Mouse (Mus musculus) heart, embryonic 14.5 days (tissue): Measurements from ENCODE around the gene Pibf1. TPM values are rescaled to one million over a fixed set of nuclear protein-coding genes. Genes with fewer than 3 reads are reported as not detected.

Source experiments
- ATAC-seq: fragments of 200-750 bp; cut with Nextera tagmentation; 2 replicates; pipeline ENCODE4 v1.8.0; 2017; ENCODE audit warnings: low read depth, moderate TSS enrichment; ENCODE audit not compliant: insufficient number of reproducible peaks, insufficient read depth, low FRiP score
- H3K27ac ChIP-seq, 2 experiments: fragments of 200-500 bp in 1 of 2; fragments of 300-500 bp in 1 of 2; sonication (generic) in 1 of 2; replicated peaks in 1 of 2; 2 replicates each; pipeline ENCODE4 v1.5.1; 2012 to 2014; ENCODE audit warnings: low read depth in 2 of 2, low read length in 2 of 2, control low read depth in 1 of 2, mild to moderate bottlenecking in 1 of 2, mixed read lengths in 1 of 2; ENCODE audit not compliant: control insufficient read depth in 1 of 2, insufficient read depth in 1 of 2
- H3K27me3 ChIP-seq: fragments of 300-500 bp; sonication (generic); 2 replicates; pipeline ENCODE4 v1.6.1; 2014; ENCODE audit warnings: mild to moderate bottlenecking, low read length, control low read depth; ENCODE audit not compliant: control insufficient read depth, insufficient read depth
- H3K36me3 ChIP-seq: fragments of 300-500 bp; sonication (generic); 2 replicates; pipeline ENCODE4 v1.6.1; 2014; ENCODE audit warnings: mild to moderate bottlenecking, control low read depth, low read length, mixed read lengths; ENCODE audit not compliant: control insufficient read depth, insufficient read depth
- H3K4me1 ChIP-seq, 2 experiments: fragments of 200-500 bp in 1 of 2; fragments of 300-500 bp in 1 of 2; sonication (generic) in 1 of 2; 2 replicates each; pipeline ENCODE4 v1.6.1; 2012 to 2014; ENCODE audit warnings: low read length in 2 of 2, control low read depth in 1 of 2, mixed read lengths in 1 of 2; ENCODE audit not compliant: control insufficient read depth in 2 of 2, insufficient read depth in 2 of 2
- H3K4me2 ChIP-seq: fragments of 300-500 bp; sonication (generic); 2 replicates; pipeline ENCODE4 v1.6.1; 2014; ENCODE audit warnings: mild to moderate bottlenecking, low read length
- H3K4me3 ChIP-seq, 2 experiments: fragments of 200-500 bp in 1 of 2; fragments of 300-500 bp in 1 of 2; sonication (generic) in 1 of 2; 2 replicates each; pipeline ENCODE4 v1.5.1; 2012 to 2014; ENCODE audit warnings: low read length in 2 of 2, mild to moderate bottlenecking in 2 of 2, control low read depth in 1 of 2, low read depth in 1 of 2, moderate library complexity in 1 of 2; ENCODE audit not compliant: control insufficient read depth in 1 of 2, insufficient read depth in 1 of 2
- H3K9ac ChIP-seq: fragments of 300-500 bp; sonication (generic); 2 replicates; pipeline ENCODE4 v1.6.1; 2014; ENCODE audit warnings: mild to moderate bottlenecking, low read length
- H3K9me3 ChIP-seq: fragments of 300-500 bp; sonication (generic); 2 replicates; pipeline ENCODE4 v1.6.1; 2016; ENCODE audit warnings: low read length, control low read depth; ENCODE audit not compliant: control insufficient read depth
- whole genome bisulfite sequencing: fragments of 180-500 bp; shearing (Covaris S2); extraction: QIAGEN DNeasy Blood & Tissue Kit; methylation state at CpG from one replicate; pipeline ENCODE4 v1.1.7; 2014; 5-methylcytosine and 5-hydroxymethylcytosine counted together
- polyA plus RNA-seq: library from polyadenylated mRNA; unstranded; fragments of >200 nt; fragmentation: Nextera tagmentation; extraction: Ambion mirVana; gene quantifications from 2 replicates; pipeline ENCODE4 v1.2.1, GENCODE M21; 2014

Pibf1 gene
- polyA plus RNA-seq, 1 experiment from 2014 or later: 17.0 TPM

DNA sequence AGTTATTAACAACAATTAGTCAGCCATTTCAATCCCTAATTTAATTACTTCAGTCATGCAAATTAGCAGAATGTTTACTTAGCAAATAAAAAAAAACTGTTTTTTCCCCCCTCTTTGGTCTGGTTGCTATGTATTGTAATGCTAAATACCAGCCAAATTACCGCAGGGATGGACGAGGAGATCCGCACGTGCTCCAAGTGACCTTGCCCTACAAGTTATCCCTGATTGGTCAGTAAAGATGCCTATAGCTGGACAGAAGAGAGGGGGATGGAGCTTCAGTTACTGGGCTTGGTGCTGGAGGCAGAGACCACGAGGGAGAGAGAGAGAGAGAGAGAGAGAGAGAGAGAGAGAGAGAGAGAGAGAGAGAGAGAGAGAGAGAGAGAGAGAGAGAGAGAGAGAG is 167.5 kb downstream of the Pibf1 start:
- 74% methylated on average over 5 of the region's 5 CpGs for WGBS
- Histone ChIP-seq H3K4me2 (no peak overlapping the region), H3K27ac (no peak overlapping the region), H3K4me3 (no peak overlapping the region), H3K9ac (no peak overlapping the region), H3K27me3 (no peaks in the 10 kb centered on the region), H3K4me1 (peaks cover 7 to 9% of the 10 kb centered on the region in 2 experiments; a peak in 2 of 4 replicates), H3K9me3 (no peaks in the 10 kb centered on the region), H3K36me3 (no peaks in the 10 kb centered on the region)
- ATAC-seq: no peak

DNA sequence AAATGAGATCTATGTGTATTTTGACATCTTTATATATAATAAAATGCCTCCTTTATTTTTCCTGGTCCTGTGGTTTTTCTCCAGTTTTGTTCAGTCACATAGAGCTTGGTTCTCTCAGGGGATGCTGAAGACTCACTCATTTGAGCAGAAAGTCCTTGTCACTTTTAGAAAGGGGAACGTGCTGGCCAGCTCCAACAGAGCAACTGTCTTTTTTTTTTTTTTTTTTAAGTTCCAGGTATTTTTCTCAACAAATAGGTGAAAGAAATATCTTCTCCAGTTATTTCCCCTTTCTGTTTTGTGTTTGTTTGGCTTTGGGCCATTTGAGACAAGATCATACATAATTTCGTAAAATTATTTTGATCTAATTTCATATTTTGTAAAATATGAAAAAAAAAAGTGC is 174.8 kb downstream of the Pibf1 start:
- Histone ChIP-seq H3K27ac (no peak overlapping the region), H3K9ac (no peak overlapping the region), H3K27me3 (no peaks in the 10 kb centered on the region), H3K4me1 (0 out of 4 replicates have a peak, but pooled peaks cover 0 to 3% of the 10 kb centered on the region in 2 experiments), H3K9me3 (no peaks in the 10 kb centered on the region), H3K36me3 (no peaks in the 10 kb centered on the region), H3K4me3 (no peak overlapping the region), H3K4me2 (no peak overlapping the region)
- ATAC-seq: no peak
- WGBS: 69% methylated on average over 2 of the region's 2 CpGs

DNA sequence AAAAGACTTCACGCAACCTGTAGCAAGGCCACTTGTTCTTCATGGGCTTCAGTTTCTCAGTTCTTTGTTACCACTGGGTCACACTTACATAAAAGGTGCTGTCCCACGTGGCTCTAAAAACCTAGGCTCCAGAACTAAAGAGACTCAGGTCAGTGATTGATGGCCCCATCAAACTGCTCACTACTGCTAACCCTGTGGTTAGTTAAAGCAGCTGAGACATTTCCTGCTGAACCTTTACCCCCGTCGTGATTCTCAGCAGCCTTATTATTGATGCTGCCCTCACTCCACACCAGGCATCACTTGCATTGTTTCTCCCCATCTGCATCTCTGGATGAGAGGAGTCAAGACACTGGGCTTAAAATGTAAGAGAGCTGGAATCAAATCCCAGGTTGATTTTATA is 176.6 kb downstream of the Pibf1 start:
- Histone ChIP-seq H3K27ac (no peak overlapping the region), H3K36me3 (no peaks in the 10 kb centered on the region), H3K9me3 (no peaks in the 10 kb centered on the region), H3K27me3 (no peaks in the 10 kb centered on the region), H3K4me2 (no peak overlapping the region), H3K4me3 (no peak overlapping the region), H3K9ac (no peak overlapping the region), H3K4me1 (0 out of 4 replicates have a peak, but pooled peaks cover 0 to 3% of the 10 kb centered on the region in 2 experiments)
- ATAC-seq: no peak
- 52% methylated on average over 4 of the region's 4 CpGs for WGBS

DNA sequence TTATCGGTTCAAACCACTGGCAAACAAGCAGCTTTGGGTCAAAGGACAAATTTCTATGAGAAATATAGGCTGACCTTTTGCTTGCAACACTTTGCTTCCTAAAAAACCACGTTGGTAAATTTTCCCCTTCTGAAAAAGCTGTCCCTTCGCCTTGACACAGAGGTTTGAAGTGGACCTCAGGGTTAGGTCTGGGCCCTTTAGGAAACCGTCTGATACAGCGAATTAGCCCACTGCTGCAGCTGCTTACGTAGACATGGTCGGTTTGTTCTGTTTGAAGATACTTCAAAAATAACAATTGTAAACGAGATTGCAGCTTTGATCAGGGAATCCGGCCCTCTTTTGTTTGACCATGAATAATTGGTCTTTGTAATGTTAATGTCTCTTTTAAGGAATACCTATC is 179.1 kb downstream of the Pibf1 start:
- H3K27me3 ChIP-seq: no peaks in the 10 kb centered on the region
- no peak overlapping the region for H3K27ac ChIP-seq
- no peak overlapping the region for H3K4me3 ChIP-seq
- 60% methylated on average over 9 of the region's 9 CpGs for WGBS
- H3K9me3 ChIP-seq: no peaks in the 10 kb centered on the region
- no peak for ATAC-seq
- no peak overlapping the region for H3K4me2 ChIP-seq
- no peaks in the 10 kb centered on the region for H3K36me3 ChIP-seq
- H3K9ac ChIP-seq: no peak overlapping the region
- 0 out of 4 replicates have a peak, but pooled peaks cover 0 to 3% of the 10 kb centered on the region in 2 experiments for H3K4me1 ChIP-seq

DNA sequence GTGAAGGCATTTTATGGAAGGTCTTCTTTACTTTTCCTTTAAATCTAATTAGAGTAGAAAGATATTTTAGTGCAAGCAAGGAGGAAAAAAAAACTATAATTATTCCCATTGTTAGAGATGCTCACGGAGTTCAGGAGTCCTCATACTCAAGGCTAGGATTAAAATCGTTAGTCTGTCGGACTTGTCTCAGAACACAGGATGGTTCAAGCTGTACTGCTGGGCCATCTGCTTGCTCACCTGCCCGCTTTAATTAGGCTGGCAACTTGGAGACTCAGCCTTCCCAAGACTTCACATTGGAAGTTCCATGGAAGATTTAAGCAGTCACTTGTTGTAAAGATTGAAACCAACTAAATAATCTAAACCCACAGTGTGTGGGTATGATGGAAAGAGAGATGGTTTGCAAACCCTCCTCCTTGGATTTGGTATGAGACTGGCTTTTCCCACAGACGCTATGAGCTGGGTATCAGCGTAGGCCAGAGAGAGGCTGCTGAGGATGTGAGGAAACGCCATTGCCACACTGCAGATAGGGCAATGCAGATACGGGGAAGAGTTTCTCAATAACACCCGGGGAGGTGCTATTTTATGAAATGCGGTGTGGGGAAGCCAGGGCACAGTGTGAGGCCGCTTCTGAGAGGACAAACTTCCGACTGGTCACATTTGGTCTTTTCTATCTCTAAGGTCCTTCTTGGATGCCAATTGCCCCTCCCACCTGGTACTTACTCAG is 179.7 kb downstream of the Pibf1 start:
- Histone ChIP-seq H3K9ac (no peak overlapping the region), H3K9me3 (no peaks in the 10 kb centered on the region), H3K4me1 (no peaks in the 10 kb centered on the region), H3K27ac (no peak overlapping the region), H3K36me3 (no peaks in the 10 kb centered on the region), H3K4me3 (no peak overlapping the region), H3K4me2 (no peak overlapping the region), H3K27me3 (no peaks in the 10 kb centered on the region)
- 41% methylated on average over 12 of the region's 12 CpGs for WGBS
- no peak for ATAC-seq

DNA sequence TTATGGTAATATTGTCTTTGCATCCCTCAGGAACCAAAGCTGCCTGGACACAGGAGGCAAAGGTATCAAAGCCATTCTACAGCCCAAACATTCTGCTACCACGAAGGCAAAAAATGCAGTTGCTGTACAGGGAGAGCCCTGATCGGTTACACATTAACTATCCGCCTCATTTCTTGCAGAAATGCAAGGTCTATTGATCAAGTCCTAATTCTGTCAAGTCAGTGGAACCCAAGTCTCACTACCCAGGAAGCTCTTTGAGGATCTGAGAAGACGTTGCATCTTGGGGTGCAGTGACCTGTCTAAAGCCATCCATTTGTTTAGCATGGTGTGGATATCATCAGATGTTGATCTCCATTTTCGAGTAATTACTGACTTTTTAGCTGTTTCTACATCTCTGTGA is 181.2 kb downstream of the Pibf1 start:
- H3K4me3 ChIP-seq: no peak overlapping the region
- no peaks in the 10 kb centered on the region for H3K36me3 ChIP-seq
- ATAC-seq: no peak
- no peak overlapping the region for H3K27ac ChIP-seq
- WGBS: 79% methylated on average over 5 of the region's 5 CpGs
- H3K4me2 ChIP-seq: no peak overlapping the region
- no peaks in the 10 kb centered on the region for H3K9me3 ChIP-seq
- no peaks in the 10 kb centered on the region for H3K27me3 ChIP-seq
- no peak overlapping the region for H3K9ac ChIP-seq
- H3K4me1 ChIP-seq: no peaks in the 10 kb centered on the region

DNA sequence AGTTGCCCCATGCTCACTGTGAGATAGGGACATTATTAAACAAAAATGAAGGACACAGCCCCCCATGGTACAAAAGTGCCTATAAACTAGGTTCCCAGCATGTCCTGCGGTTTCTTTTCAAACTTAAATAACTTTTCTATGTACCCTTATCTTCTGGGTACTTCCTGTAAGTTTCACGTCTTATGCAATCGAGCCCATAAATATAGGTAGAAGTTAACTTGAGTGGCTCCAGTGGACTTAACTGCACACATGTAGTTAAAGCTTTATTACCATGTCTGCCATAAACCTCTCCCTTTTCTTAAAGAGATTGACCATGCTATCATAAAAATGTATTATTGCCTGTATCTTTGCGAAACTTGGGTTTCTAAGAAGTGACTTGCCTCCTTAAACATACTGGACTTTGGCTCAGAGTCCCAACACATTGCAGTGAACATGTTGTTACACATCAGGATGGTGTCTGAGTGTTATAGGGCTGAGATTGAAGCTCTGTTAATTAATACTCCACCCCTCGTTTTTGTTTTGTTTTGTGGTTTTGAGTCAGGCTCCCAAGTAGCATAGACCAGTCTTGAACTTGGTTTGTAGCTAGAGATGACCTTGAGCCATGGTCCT is 181.7 kb downstream of the Pibf1 start:
- WGBS: 73% methylated on average over 5 of the region's 5 CpGs
- Histone ChIP-seq H3K4me3 (no peak overlapping the region), H3K27me3 (no peaks in the 10 kb centered on the region)

More for the DNA sequence above, 181.7 kb downstream of the Pibf1 start:
- Histone ChIP-seq H3K36me3 (no peaks in the 10 kb centered on the region), H3K4me1 (no peaks in the 10 kb centered on the region), H3K4me2 (no peak overlapping the region), H3K9ac (no peak overlapping the region), H3K27ac (no peak overlapping the region), H3K9me3 (no peaks in the 10 kb centered on the region)
- ATAC-seq: no peak
